ENCODE assay signal across 2 mouse cellular contexts in the genomic region with DNA sequence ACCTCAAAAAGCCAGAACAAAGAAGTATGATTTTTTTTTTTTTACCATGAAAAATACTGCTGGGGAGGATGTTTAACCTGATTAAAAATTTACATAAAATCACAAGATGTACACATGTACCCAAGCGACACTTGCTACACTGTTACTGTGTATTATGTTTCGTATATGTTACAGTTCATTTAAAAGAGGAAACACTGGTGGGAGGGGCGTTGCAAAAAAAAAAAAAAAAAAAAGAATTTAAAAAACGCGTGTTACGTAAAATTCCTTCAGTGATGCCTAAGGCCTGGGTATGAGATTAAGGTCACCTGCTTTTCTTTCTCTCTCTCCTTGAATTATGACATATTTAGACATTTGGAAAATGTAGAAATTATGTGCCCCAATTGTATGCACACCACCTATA.
TF ChIP-seq lines count a peak whose summit lies in the region.

No protein-coding gene starts in this region.

TF ChIP-seq in CH12.LX, 34 proteins besides CTCF, POLR2A, EP300 and RAD21:
- TF ChIP-seq ZNF384 (IDR thresholded peaks at IDR 0.05; ENCODE audit: low read depth, low read length): peak; percentile 85
- no peak for TF ChIP-seq NRF1 (IDR thresholded peaks at IDR 0.05; ENCODE audit: low read depth, low read length)

TF ChIP-seq in MEL, 35 proteins besides CTCF, POLR2A, EP300 and RAD21:
- TF ChIP-seq USF1 (IDR thresholded peaks at IDR 0.05; ENCODE audit: low read depth, low read length) (no peak), CHD1 (IDR thresholded peaks at IDR 0.05; ENCODE audit: low read depth, low read length) (no peak), TBP (IDR thresholded peaks at IDR 0.05; ENCODE audit: low read depth, low read length) (no peak), MYC (IDR thresholded peaks at IDR 0.05; ENCODE audit: low read depth, low read length) (peak; percentile 27; the same call in 1 of the 2 replicates), ZNF384 (IDR thresholded peaks at IDR 0.05; ENCODE audit: low read depth, low read length) (peak; percentile 97), TCF12 (IDR thresholded peaks at IDR 0.05; ENCODE audit: low read depth, low read length) (no peak), BHLHE40 (IDR thresholded peaks at IDR 0.05; ENCODE audit: borderline replicate concordance, low read depth, low read length) (no peak), SIN3A (IDR thresholded peaks at IDR 0.05; ENCODE audit: low read length) (0 out of 2 replicates have a peak, but pooled peaks have one; percentile 6), MAZ (IDR thresholded peaks at IDR 0.05; ENCODE audit: low read depth, low read length) (0 out of 2 replicates have a peak, but pooled peaks have one; percentile 2), MYB (IDR thresholded peaks at IDR 0.05; ENCODE audit: low read depth, low read length) (no peak)
TF ChIP-seq in MEL: peak in this region for 4.
